Mouse (Mus musculus): ENCODE data around the gene Eif5a2.
"Not testable (repeated sequence)": the region's sequence is repeated elsewhere in the genome, so short reads cannot be mapped to it uniquely, and the experiment has no call there.

The Eif5a2 gene

DNA sequence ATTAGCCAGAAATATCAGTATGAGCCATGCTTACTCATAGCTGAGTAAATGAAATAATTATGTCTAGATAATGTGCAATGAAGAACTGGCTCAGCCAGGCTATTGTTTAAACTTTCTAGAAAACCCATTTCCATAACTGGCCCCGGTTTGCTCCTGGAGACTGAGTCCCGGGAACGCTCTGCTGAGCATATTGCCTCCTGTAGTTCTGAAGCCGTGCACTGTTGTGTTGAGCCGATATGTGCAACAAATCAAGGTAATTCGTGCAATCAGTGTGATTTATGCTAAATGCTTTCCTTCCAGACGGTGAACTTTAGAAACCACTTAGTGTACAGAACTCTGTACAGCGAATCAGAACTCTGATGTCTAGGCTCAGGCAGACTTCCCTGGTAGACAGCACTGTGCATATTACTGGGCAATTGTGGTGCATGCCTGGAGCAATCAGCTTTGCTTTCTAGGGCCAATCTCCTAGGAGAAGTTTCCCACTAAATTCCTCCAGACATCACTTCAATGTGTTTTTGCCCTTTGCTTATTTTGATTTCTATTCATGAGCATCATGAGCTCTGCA, 19.8 kb upstream of the Eif5a2 start:
- H3K4me3 ChIP-seq (replicated peaks; ENCODE audit: low read length), result no peak overlapping the region
- no peaks in the 10 kb centered on the region for H3K27me3 ChIP-seq (ENCODE audit: insufficient read depth, low read length)
- H3K4me1 ChIP-seq (replicated peaks; ENCODE audit: low read depth, low read length), result no peaks in the 10 kb centered on the region
- no peaks in the 10 kb centered on the region for H3K9me3 ChIP-seq (ENCODE audit: low read length)
- TF ChIP-seq NANOG (IDR thresholded peaks at IDR 0.05; ENCODE audit: borderline replicate concordance, low read length), result no peak
- H3K36me3 ChIP-seq (ENCODE audit: insufficient read depth, low read length), result no peaks in the 10 kb centered on the region

DNA sequence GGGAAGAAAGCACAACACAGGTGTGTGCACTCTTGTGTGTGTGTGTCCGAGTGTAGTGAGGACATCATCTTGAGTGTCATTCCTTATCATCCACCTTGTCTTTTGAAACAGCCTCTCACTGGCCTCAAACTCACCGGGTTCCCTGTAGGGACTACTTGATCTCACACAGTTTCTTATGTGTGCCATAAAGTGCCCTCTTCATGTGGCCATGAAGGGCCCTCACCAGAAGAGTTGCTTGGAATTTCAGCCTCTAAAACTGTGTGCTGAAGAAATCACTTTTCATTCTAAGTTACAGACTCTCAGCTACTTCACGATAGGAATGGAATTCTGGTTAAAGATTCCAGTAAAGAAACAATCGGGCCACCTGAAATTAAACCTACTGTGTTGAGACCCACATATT, 14.1 kb upstream of the Eif5a2 start:
- TF ChIP-seq CTCF (conservative IDR thresholded peaks at IDR 0.05; ENCODE audit: low read length), result no peak
- no peak for TF ChIP-seq NANOG (IDR thresholded peaks at IDR 0.05; ENCODE audit: borderline replicate concordance, low read length)
- no peak for TF ChIP-seq POU5F1 (IDR thresholded peaks at IDR 0.05; ENCODE audit: borderline replicate concordance, low read length)
- Histone ChIP-seq H3K4me1 (replicated peaks; ENCODE audit: low read depth, low read length) (no peaks in the 10 kb centered on the region), H3K9me3 (ENCODE audit: low read length) (no peaks in the 10 kb centered on the region), H3K4me3 (replicated peaks; ENCODE audit: low read length) (no peak overlapping the region), H3K27me3 (ENCODE audit: insufficient read depth, low read length) (no peaks in the 10 kb centered on the region), H3K36me3 (ENCODE audit: insufficient read depth, low read length) (no peaks in the 10 kb centered on the region)

DNA sequence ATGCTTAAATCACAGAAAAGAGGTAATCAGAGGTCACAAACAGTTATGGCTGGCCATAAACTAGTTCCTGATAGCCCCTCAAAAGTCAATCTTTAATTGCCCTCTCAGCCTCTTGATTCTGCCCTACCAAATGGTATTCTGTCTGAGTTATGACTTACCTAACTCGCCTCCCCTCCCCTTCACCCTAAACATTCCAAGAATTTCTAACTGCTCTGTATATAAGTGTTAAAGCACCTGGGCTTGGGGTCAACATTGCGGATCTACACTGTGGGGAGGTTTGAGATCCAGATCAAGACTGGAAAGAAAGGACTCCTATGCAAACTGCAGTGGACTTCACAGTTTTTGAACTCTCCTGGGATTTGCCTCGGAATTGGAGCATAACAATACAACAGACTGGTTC, 12.9 kb upstream of the Eif5a2 start:
- no peaks in the 10 kb centered on the region for H3K27me3 ChIP-seq (ENCODE audit: insufficient read depth, low read length)
- H3K36me3 ChIP-seq (ENCODE audit: insufficient read depth, low read length), result no peaks in the 10 kb centered on the region
- H3K9me3 ChIP-seq (ENCODE audit: low read length), result no peaks in the 10 kb centered on the region
- TF ChIP-seq CTCF (conservative IDR thresholded peaks at IDR 0.05; ENCODE audit: low read length), result no peak
- no peak for TF ChIP-seq NANOG (IDR thresholded peaks at IDR 0.05; ENCODE audit: borderline replicate concordance, low read length)
- no peak for TF ChIP-seq POU5F1 (IDR thresholded peaks at IDR 0.05; ENCODE audit: borderline replicate concordance, low read length)
- H3K4me3 ChIP-seq (replicated peaks; ENCODE audit: low read length), result no peak overlapping the region
- no peaks in the 10 kb centered on the region for H3K4me1 ChIP-seq (replicated peaks; ENCODE audit: low read depth, low read length)

DNA sequence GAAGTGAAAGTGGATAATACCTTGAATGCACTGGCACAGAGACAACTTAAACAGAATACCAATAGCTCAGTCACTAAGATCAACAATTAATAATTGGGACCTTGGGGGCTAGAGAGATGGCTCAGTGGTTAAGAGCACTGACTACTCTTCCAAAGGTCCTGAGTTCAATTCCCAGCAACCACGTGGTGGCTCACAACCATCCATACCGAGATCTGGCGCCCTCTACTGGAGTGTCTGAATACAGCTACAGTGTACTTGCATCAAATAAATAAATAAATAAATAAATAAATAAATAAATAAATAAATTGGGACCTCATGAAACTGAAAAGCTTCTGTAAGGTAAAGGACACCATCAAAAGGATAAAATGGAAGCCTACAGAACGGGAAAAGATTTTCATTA, 8.2 kb upstream of the Eif5a2 start:
- TF ChIP-seq CTCF (conservative IDR thresholded peaks at IDR 0.05; ENCODE audit: low read length), result peak; percentile 48
- not testable (repeated sequence) for H3K4me1 ChIP-seq (replicated peaks; ENCODE audit: low read depth, low read length); H3K4me3 ChIP-seq (replicated peaks; ENCODE audit: low read length); H3K9me3 ChIP-seq (ENCODE audit: low read length); H3K36me3 ChIP-seq (ENCODE audit: insufficient read depth, low read length)
- peaks cover 21% of the 10 kb centered on the region for H3K27me3 ChIP-seq (ENCODE audit: insufficient read depth, low read length)

DNA sequence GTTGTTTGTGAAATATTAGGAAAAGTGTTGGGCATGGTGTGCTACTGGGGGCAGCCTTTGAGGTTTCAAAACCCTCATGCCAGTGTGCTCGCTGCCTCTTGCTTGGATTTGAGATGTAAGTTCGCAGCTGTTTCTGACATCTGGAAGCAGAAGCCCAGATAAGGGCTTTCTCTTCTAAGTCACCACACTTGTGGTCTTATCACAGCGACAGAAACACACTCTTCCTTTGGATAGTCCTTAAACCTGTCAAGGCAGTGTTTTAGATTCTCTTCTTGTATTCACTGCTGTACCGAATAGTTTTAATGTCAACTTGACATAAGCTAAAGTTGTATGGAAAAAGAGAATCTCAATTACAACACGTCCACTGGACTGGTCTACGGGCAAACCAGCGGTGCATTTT, 5.7 kb upstream of the Eif5a2 start:
- H3K36me3 ChIP-seq (ENCODE audit: insufficient read depth, low read length), result no peaks in the 10 kb centered on the region
- TF ChIP-seq NANOG (IDR thresholded peaks at IDR 0.05; ENCODE audit: borderline replicate concordance, low read length), result no peak
- no peak for TF ChIP-seq POU5F1 (IDR thresholded peaks at IDR 0.05; ENCODE audit: borderline replicate concordance, low read length)
- TF ChIP-seq CTCF (conservative IDR thresholded peaks at IDR 0.05; ENCODE audit: low read length), result no peak
- H3K4me3 ChIP-seq (replicated peaks; ENCODE audit: low read length), result no peak overlapping the region
- H3K27me3 ChIP-seq (ENCODE audit: insufficient read depth, low read length), result peaks cover 41% of the 10 kb centered on the region
- no peaks in the 10 kb centered on the region for H3K4me1 ChIP-seq (replicated peaks; ENCODE audit: low read depth, low read length)
- H3K9me3 ChIP-seq (ENCODE audit: low read length), result no peaks in the 10 kb centered on the region

DNA sequence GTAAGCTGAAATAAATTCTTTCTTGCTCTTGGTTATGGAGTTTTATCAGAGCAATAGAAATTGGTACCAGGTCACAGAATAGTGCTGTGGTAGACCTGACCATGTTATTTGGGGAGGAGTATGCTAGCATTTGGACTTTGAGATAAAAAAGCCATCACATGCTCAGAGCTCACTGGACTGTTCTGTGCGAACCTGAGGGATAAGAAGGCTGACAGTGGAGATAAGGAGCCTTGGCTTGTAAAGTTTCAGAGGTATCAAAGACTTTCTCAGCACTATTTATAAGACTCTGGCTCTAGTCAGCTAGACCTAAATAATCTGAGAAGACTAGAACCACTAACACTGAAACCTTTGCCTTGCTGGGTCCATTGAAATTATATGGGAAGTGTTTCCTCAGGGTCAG, 5.1 kb upstream of the Eif5a2 start:
- H3K9me3 ChIP-seq (ENCODE audit: low read length), result peaks cover 4% of the 10 kb centered on the region
- H3K4me1 ChIP-seq (replicated peaks; ENCODE audit: low read depth, low read length), result 0 out of 2 replicates have a peak, but pooled peaks cover 4% of the 10 kb centered on the region
- H3K27me3 ChIP-seq (ENCODE audit: insufficient read depth, low read length), result peaks cover 47% of the 10 kb centered on the region
- H3K36me3 ChIP-seq (ENCODE audit: insufficient read depth, low read length), result no peaks in the 10 kb centered on the region
- H3K4me3 ChIP-seq (replicated peaks; ENCODE audit: low read length), result no peak overlapping the region
- TF ChIP-seq CTCF (conservative IDR thresholded peaks at IDR 0.05; ENCODE audit: low read length) (no peak), NANOG (IDR thresholded peaks at IDR 0.05; ENCODE audit: borderline replicate concordance, low read length) (no peak), POU5F1 (IDR thresholded peaks at IDR 0.05; ENCODE audit: borderline replicate concordance, low read length) (no peak)

DNA sequence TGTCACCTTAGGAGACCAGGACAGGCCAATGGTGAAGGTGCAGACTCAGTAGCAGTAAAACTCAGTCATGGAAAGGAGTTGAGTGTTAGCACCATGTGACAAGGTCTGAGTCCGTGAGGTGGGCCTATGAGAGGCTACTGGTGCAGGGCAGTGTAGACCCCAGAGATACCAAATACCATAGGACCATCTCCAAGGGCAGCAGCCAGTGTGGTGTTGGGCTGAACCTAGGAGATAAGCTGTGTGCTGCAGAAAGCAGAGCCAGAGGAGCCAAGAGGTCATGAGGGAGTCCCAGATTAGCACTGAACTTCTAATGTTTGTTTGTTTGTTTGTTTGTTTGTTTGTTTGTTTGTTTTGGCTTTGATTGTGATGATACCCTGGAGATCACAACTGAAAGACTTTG, 4.6 kb upstream of the Eif5a2 start:
- Histone ChIP-seq H3K9me3 (ENCODE audit: low read length) (peaks cover 4% of the 10 kb centered on the region), H3K27me3 (ENCODE audit: insufficient read depth, low read length) (peaks cover 48% of the 10 kb centered on the region), H3K4me3 (replicated peaks; ENCODE audit: low read length) (no peak overlapping the region), H3K4me1 (replicated peaks; ENCODE audit: low read depth, low read length) (0 out of 2 replicates have a peak, but pooled peaks cover 4% of the 10 kb centered on the region), H3K36me3 (ENCODE audit: insufficient read depth, low read length) (no peaks in the 10 kb centered on the region)
- no peak for TF ChIP-seq NANOG (IDR thresholded peaks at IDR 0.05; ENCODE audit: borderline replicate concordance, low read length)
- no peak for TF ChIP-seq CTCF (conservative IDR thresholded peaks at IDR 0.05; ENCODE audit: low read length)
- no peak for TF ChIP-seq POU5F1 (IDR thresholded peaks at IDR 0.05; ENCODE audit: borderline replicate concordance, low read length)

DNA sequence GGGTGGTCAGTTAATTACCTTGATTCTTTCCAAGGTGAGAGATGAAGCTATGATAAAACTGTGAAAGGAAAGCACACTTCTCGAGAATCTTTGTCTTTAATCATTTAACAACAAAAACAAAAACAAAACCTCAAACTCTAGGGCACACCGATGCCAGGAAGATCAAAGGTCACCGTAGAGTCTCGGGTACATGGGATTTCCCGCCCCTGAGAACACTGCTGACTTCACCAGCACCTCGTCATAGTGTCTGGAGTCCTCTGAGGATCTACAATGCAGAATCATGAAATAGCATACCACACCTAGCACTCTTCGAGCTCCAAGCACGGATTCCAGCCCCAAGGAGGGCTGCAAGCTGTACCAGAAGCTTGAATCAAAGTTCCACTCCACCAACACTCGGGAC, 565 bp upstream of the Eif5a2 start:
- Histone ChIP-seq H3K4me3 (replicated peaks; ENCODE audit: low read length) (no peak overlapping the region), H3K9me3 (ENCODE audit: low read length) (peaks cover 4% of the 10 kb centered on the region), H3K36me3 (ENCODE audit: insufficient read depth, low read length) (0 out of 2 replicates have a peak, but pooled peaks cover 6% of the 10 kb centered on the region), H3K27me3 (ENCODE audit: insufficient read depth, low read length) (peaks cover 61% of the 10 kb centered on the region), H3K4me1 (replicated peaks; ENCODE audit: low read depth, low read length) (peaks cover 12% of the 10 kb centered on the region)
- TF ChIP-seq NANOG (IDR thresholded peaks at IDR 0.05; ENCODE audit: borderline replicate concordance, low read length) (no peak), POU5F1 (IDR thresholded peaks at IDR 0.05; ENCODE audit: borderline replicate concordance, low read length) (no peak), CTCF (conservative IDR thresholded peaks at IDR 0.05; ENCODE audit: low read length) (no peak)

DNA sequence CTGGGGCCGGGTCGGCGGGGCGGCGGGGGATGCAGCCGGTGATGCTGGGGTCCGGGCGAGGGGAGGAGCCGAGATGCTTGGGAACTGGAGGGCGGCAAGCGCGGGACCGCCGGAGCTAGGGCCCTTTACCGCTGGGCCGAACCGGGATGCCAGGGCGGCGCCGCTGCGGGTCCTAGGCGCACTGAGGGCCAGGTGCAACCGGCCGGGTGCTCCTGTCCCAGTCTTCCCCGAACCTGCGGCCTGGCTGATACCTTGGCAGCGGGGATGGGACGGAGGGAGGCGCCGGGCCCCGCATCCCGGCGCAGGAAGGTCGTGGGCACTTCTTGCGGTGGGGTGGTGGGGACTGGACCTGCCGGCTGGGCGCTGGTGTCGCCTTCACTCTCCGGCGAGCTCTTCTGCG, 346 bp downstream of the Eif5a2 start:
- H3K36me3 ChIP-seq (ENCODE audit: insufficient read depth, low read length), result 0 out of 2 replicates have a peak, but pooled peaks cover 6% of the 10 kb centered on the region
- peaks cover 4% of the 10 kb centered on the region for H3K9me3 ChIP-seq (ENCODE audit: low read length)
- peaks cover 12% of the 10 kb centered on the region for H3K4me1 ChIP-seq (replicated peaks; ENCODE audit: low read depth, low read length)
- no peak for TF ChIP-seq CTCF (conservative IDR thresholded peaks at IDR 0.05; ENCODE audit: low read length)
- TF ChIP-seq POU5F1 (IDR thresholded peaks at IDR 0.05; ENCODE audit: borderline replicate concordance, low read length), result no peak
- no peak for TF ChIP-seq NANOG (IDR thresholded peaks at IDR 0.05; ENCODE audit: borderline replicate concordance, low read length)
- H3K4me3 ChIP-seq (replicated peaks; ENCODE audit: low read length), result peak overlapping the region; percentile 92
- peaks cover 53% of the 10 kb centered on the region for H3K27me3 ChIP-seq (ENCODE audit: insufficient read depth, low read length)

Data from E14TG2a.4 (cell line).